ENCODE assay signal across 15 mouse cellular contexts in genomic region chr9:40878291-40878945, GRCm38 (mm10). TPM values are rescaled to one million over a fixed set of nuclear protein-coding genes. Genes with fewer than 3 reads are reported as not detected.
DNase-seq lines count a peak whose midpoint lies in the region; ATAC-seq and TF ChIP-seq lines count a peak whose summit lies in the region.
"Had no signal": no experiment of that assay in that cellular context is flagged by ENCODE, and none has a peak within 500 bp of the region (broad histone marks: within the 10 kb centered on the region; RNA-seq: fewer than 3 reads in every experiment).

No protein-coding gene starts in this region.

- WGBS in forebrain, embryonic 12.5 days, result under 1% methylated on average over 32 of the region's 32 CpGs
- 1% methylated on average over 32 of the region's 32 CpGs for WGBS in forebrain, embryonic 16.5 days
- 2% methylated on average over 32 of the region's 32 CpGs for WGBS in hindbrain, embryonic 13.5 days
- 1% methylated on average over 32 of the region's 32 CpGs for WGBS in hindbrain, postnatal 0 days
- 1% methylated on average over 32 of the region's 32 CpGs for WGBS in embryonic facial prominence, embryonic 10.5 days
- under 1% methylated on average over 32 of the region's 32 CpGs for WGBS in limb, embryonic 15.5 days

- no peak overlapping the region for H3K27ac ChIP-seq in forebrain, embryonic 12.5 days
- no peak overlapping the region for H3K27ac ChIP-seq in forebrain, embryonic 16.5 days (ENCODE audit: low read length)
- H3K27ac ChIP-seq in hindbrain, embryonic 13.5 days, result no peak overlapping the region
- no peak overlapping the region for H3K27ac ChIP-seq in hindbrain, postnatal 0 days
- no peak overlapping the region for H3K27ac ChIP-seq in embryonic facial prominence, embryonic 10.5 days (replicated peaks)
- no peak overlapping the region for H3K27ac ChIP-seq in limb, embryonic 15.5 days
- H3K27ac ChIP-seq: macrophage had no signal

- H3K27me3 ChIP-seq in forebrain, embryonic 12.5 days, result peaks cover 100% of the 10 kb centered on the region
- H3K27me3 ChIP-seq in forebrain, embryonic 16.5 days (replicated peaks; ENCODE audit: control insufficient read depth, insufficient read depth, low read length), result peaks cover 72% of the 10 kb centered on the region
- peaks cover 97% of the 10 kb centered on the region for H3K27me3 ChIP-seq in hindbrain, embryonic 13.5 days
- peaks cover 61% of the 10 kb centered on the region for H3K27me3 ChIP-seq in hindbrain, postnatal 0 days (ENCODE audit: insufficient read depth, low read length)
- peaks cover 100% of the 10 kb centered on the region for H3K27me3 ChIP-seq in embryonic facial prominence, embryonic 10.5 days (replicated peaks; ENCODE audit: low read depth, poor library complexity, severe bottlenecking)
- H3K27me3 ChIP-seq in limb, embryonic 15.5 days, result peaks cover 97% of the 10 kb centered on the region

- H3K9me3 ChIP-seq in forebrain, embryonic 12.5 days, result no peaks in the 10 kb centered on the region
- H3K9me3 ChIP-seq in forebrain, embryonic 16.5 days (ENCODE audit: control insufficient read depth, low read length), result no peaks in the 10 kb centered on the region
- H3K9me3 ChIP-seq in hindbrain, embryonic 13.5 days, result no peaks in the 10 kb centered on the region
- H3K9me3 ChIP-seq in hindbrain, postnatal 0 days (ENCODE audit: low read length), result no peaks in the 10 kb centered on the region
- H3K9me3 ChIP-seq in embryonic facial prominence, embryonic 10.5 days, result no peaks in the 10 kb centered on the region
- no peaks in the 10 kb centered on the region for H3K9me3 ChIP-seq in limb, embryonic 15.5 days

- H3K4me1 ChIP-seq in forebrain, embryonic 12.5 days, result peaks cover 17% of the 10 kb centered on the region
- peaks cover 10% of the 10 kb centered on the region for H3K4me1 ChIP-seq in forebrain, embryonic 16.5 days (replicated peaks; ENCODE audit: control insufficient read depth, insufficient read depth, low read length)
- H3K4me1 ChIP-seq in hindbrain, embryonic 13.5 days (replicated peaks), result peaks cover 11% of the 10 kb centered on the region
- no peaks in the 10 kb centered on the region for H3K4me1 ChIP-seq in hindbrain, postnatal 0 days (ENCODE audit: insufficient read depth, low read length)
- H3K4me1 ChIP-seq in embryonic facial prominence, embryonic 10.5 days, result peaks cover 22% of the 10 kb centered on the region
- peaks cover 20% of the 10 kb centered on the region for H3K4me1 ChIP-seq in limb, embryonic 15.5 days

- no peak overlapping the region for H3K9ac ChIP-seq in forebrain, embryonic 12.5 days
- no peak overlapping the region for H3K9ac ChIP-seq in forebrain, embryonic 16.5 days (replicated peaks; ENCODE audit: low read depth, low read length)
- no peak overlapping the region for H3K9ac ChIP-seq in hindbrain, embryonic 13.5 days
- H3K9ac ChIP-seq in hindbrain, postnatal 0 days (replicated peaks; ENCODE audit: low read length), result no peak overlapping the region
- no peak overlapping the region for H3K9ac ChIP-seq in limb, embryonic 15.5 days

- H3K4me3 ChIP-seq in forebrain, embryonic 12.5 days (replicated peaks), result peak overlapping the region; percentile 13; the same call in 1 of the 2 replicates
- no peak overlapping the region for H3K4me3 ChIP-seq in forebrain, embryonic 16.5 days (replicated peaks; ENCODE audit: low read length)
- H3K4me3 ChIP-seq in hindbrain, embryonic 13.5 days, result no peak overlapping the region
- H3K4me3 ChIP-seq in hindbrain, postnatal 0 days (ENCODE audit: low read length), result no peak overlapping the region
- H3K4me3 ChIP-seq in embryonic facial prominence, embryonic 10.5 days, result no peak overlapping the region
- peak overlapping the region; percentile 29; the same call in 1 of the 2 replicates for H3K4me3 ChIP-seq in limb, embryonic 15.5 days
- H3K4me3 ChIP-seq: myocyte had no signal

- no peak overlapping the region for H3K4me2 ChIP-seq in forebrain, embryonic 12.5 days
- no peak overlapping the region for H3K4me2 ChIP-seq in forebrain, embryonic 16.5 days (ENCODE audit: low read length)
- no peak overlapping the region for H3K4me2 ChIP-seq in hindbrain, embryonic 13.5 days
- H3K4me2 ChIP-seq in hindbrain, postnatal 0 days (ENCODE audit: low read depth, low read length), result no peak overlapping the region
- no peak overlapping the region for H3K4me2 ChIP-seq in limb, embryonic 15.5 days

- H3K36me3 ChIP-seq in forebrain, embryonic 12.5 days (replicated peaks), result no peaks in the 10 kb centered on the region
- no peaks in the 10 kb centered on the region for H3K36me3 ChIP-seq in forebrain, embryonic 16.5 days (ENCODE audit: control insufficient read depth, insufficient read depth)
- no peaks in the 10 kb centered on the region for H3K36me3 ChIP-seq in hindbrain, embryonic 13.5 days
- H3K36me3 ChIP-seq in hindbrain, postnatal 0 days (ENCODE audit: insufficient read depth, low read length), result no peaks in the 10 kb centered on the region
- no peaks in the 10 kb centered on the region for H3K36me3 ChIP-seq in embryonic facial prominence, embryonic 10.5 days (replicated peaks)
- H3K36me3 ChIP-seq in limb, embryonic 15.5 days, result no peaks in the 10 kb centered on the region

- no peak for TF ChIP-seq CTCF in hindbrain, postnatal 0 days (IDR thresholded peaks at IDR 0.05; ENCODE audit: low read depth)

- no peak for ATAC-seq in forebrain, embryonic 12.5 days (ENCODE audit: low FRiP score)
- ATAC-seq in forebrain, embryonic 16.5 days, result no peak
- ATAC-seq in hindbrain, embryonic 13.5 days (ENCODE audit: low FRiP score), result peak; percentile 23; the same call in 1 of the 2 replicates
- ATAC-seq in hindbrain, postnatal 0 days, result no peak
- ATAC-seq in limb, embryonic 15.5 days (ENCODE audit: insufficient number of reproducible peaks, low FRiP score, low TSS enrichment, low read depth), result no peak
- ATAC-seq: inflammation-experienced regulatory T-cells, adult 6 months had no signal

- no peak for DNase-seq in hindbrain, postnatal 0 days (ENCODE audit: low spot score)
- peak; percentile 50 for DNase-seq in embryonic facial prominence, embryonic 10.5 days (ENCODE audit: low spot score)
- DNase-seq in cerebellum, adult 9-11 months, result no peak
- DNase-seq in frontal cortex, postnatal 25 days (ENCODE audit: low spot score in 2 of 2), result no peak
- DNase-seq: heart, adult 11 months; thymus, postnatal 4 days had no signal

RNA-seq across cellular contexts. Expression of gene Bsx, which starts 4.5 kb away (rescaled TPM):
- 1.4 and 2.4 TPM in 2 replicates for polyA plus RNA-seq in forebrain, embryonic 12.5 days (2016; fragmentation: Nextera tagmentation; extraction: Ambion mirVana)
- polyA plus RNA-seq in forebrain, embryonic 16.5 days (2015; fragmentation: Nextera tagmentation; extraction: Ambion mirVana), result 0.29 and 0.61 TPM in 2 replicates
- not detected in 2 replicates for polyA plus RNA-seq in hindbrain, embryonic 13.5 days (2015; fragmentation: Nextera tagmentation; extraction: Ambion mirVana)
- total RNA-seq in hindbrain, postnatal 0 days (2014; rRNA removed), result not detected in 2 replicates
- not detected in 2 replicates for polyA plus RNA-seq in hindbrain, postnatal 0 days (2015; fragmentation: Nextera tagmentation; extraction: Ambion mirVana)
- 0.05 TPM in 1 of 2 replicates, not detected in the other for polyA plus RNA-seq in embryonic facial prominence, embryonic 10.5 days (2016; fragmentation: Nextera tagmentation; extraction: Ambion mirVana)
- not detected in 2 replicates for polyA plus RNA-seq in limb, embryonic 15.5 days (2015; fragmentation: Nextera tagmentation; extraction: Ambion mirVana)
- total RNA-seq: left cerebral cortex, postnatal 14 days had no signal
- polyA plus RNA-seq: inflammation-experienced regulatory T-cells, adult 6 months; liver, embryonic 16.5 days; macrophage; myocyte had no signal

Comparison
In these comparisons a context has a peak if more than half of its experiments do, and no peak if none do; other contexts are left out.
1. H3K4me3 ChIP-seq: peak in forebrain, embryonic 12.5 days (single experiment) and limb, embryonic 15.5 days (single experiment); none in forebrain, embryonic 16.5 days (single experiment), hindbrain, embryonic 13.5 days (single experiment), hindbrain, postnatal 0 days (single experiment) and embryonic facial prominence, embryonic 10.5 days (single experiment).